Mouse (Mus musculus) limb, embryonic 14.5 days (tissue): ENCODE data around the gene Ube2ql1. TPM values are rescaled to one million over a fixed set of nuclear protein-coding genes. Genes with fewer than 3 reads are reported as not detected.

Experiments used
- ATAC-seq: fragments of 200-750 bp; cut with Nextera tagmentation; 2 replicates; pipeline ENCODE4 v1.8.0; 2017; ENCODE audit warnings: low read depth, moderate number of reproducible peaks, moderate TSS enrichment; ENCODE audit not compliant: low FRiP score
- DNase-seq: peaks from one replicate; pipeline ENCODE4 v3.0.0-alpha.2; 2015; ENCODE audit warnings: low spot score
- H3K27ac ChIP-seq: fragments of 300-500 bp; sonication (generic); replicated peaks from 2 replicates; pipeline ENCODE4 v1.5.1; 2014; ENCODE audit warnings: low read depth, mild to moderate bottlenecking, low read length, moderate library complexity, mixed read lengths
- H3K27me3 ChIP-seq: fragments of 300-500 bp; sonication (generic); 2 replicates; pipeline ENCODE4 v1.6.1; 2014; ENCODE audit warnings: low read length, mixed read lengths; ENCODE audit not compliant: control insufficient read depth, insufficient read depth
- H3K36me3 ChIP-seq: fragments of 300-500 bp; sonication (generic); 2 replicates; pipeline ENCODE4 v1.6.1; 2014; ENCODE audit warnings: mild to moderate bottlenecking, low read length, moderate library complexity, mixed read lengths; ENCODE audit not compliant: control insufficient read depth, insufficient read depth
- H3K4me1 ChIP-seq: fragments of 300-500 bp; sonication (generic); 2 replicates; pipeline ENCODE4 v1.6.1; 2014; ENCODE audit warnings: antibody characterized with exemption, low read length, mixed read lengths; ENCODE audit not compliant: control insufficient read depth, insufficient read depth
- H3K4me2 ChIP-seq: fragments of 300-500 bp; sonication (generic); replicated peaks from 2 replicates; pipeline ENCODE4 v1.6.1; 2014; ENCODE audit warnings: low read depth, mild to moderate bottlenecking, low read length, moderate library complexity; ENCODE audit not compliant: severe bottlenecking
- H3K4me3 ChIP-seq: fragments of 300-500 bp; sonication (generic); replicated peaks from 2 replicates; pipeline ENCODE4 v1.5.1; 2014; ENCODE audit warnings: low read length
- H3K9ac ChIP-seq: fragments of 300-500 bp; sonication (generic); 2 replicates; pipeline ENCODE4 v1.6.1; 2014; ENCODE audit warnings: mild to moderate bottlenecking, low read depth, low read length, moderate library complexity; ENCODE audit not compliant: severe bottlenecking
- H3K9me3 ChIP-seq: fragments of 300-500 bp; sonication (generic); 2 replicates; pipeline ENCODE4 v1.6.1; 2016; ENCODE audit warnings: low read length; ENCODE audit not compliant: control insufficient read depth
- POLR2A ChIP-seq: fragments of 200-500 bp; IDR thresholded peaks from 2 replicates; pipeline ENCODE4 v1.8.0; 2012; ENCODE audit warnings: inconsistent platforms, mild to moderate bottlenecking, moderate library complexity, borderline replicate concordance; ENCODE audit not compliant: insufficient read depth, insufficient read length; ENCODE audit errors: extremely low read depth
- WGBS: fragments of 180-500 bp; shearing (Covaris S2); extraction: QIAGEN DNeasy Blood & Tissue Kit; methylation state at CpG from one replicate; pipeline ENCODE4 v1.1.7; 2014; 5-methylcytosine and 5-hydroxymethylcytosine counted together
- polyA plus RNA-seq, 2 experiments: library from polyadenylated mRNA; depleted of rRNA in 1 of 2; stranded (reverse) in 1 of 2; unstranded in 1 of 2; fragments of >200 nt; fragmentation: Nextera tagmentation in 1 of 2; extraction: Ambion mirVana in 1 of 2; gene quantifications; 2 replicates each; pipeline versions ENCODE4 v1.2.1 to v1.2.3; 2012 to 2014

Gene Ube2ql1
- polyA plus RNA-seq, 2 experiments = 4.0 to 13.9 TPM

- H3K4me1 ChIP-seq = 0 out of 2 replicates have a peak, but pooled peaks cover 2% of the 10 kb centered on the region
- H3K4me2 ChIP-seq = peak overlapping the region; percentile 97
- no peaks in the 10 kb centered on the region for H3K36me3 ChIP-seq
- ATAC-seq = no peak
- H3K27ac ChIP-seq = no peak overlapping the region
- 10% methylated on average over 17 of the region's 19 CpGs for WGBS
- peaks cover 24% of the 10 kb centered on the region for H3K27me3 ChIP-seq
- DNase-seq = no peak
- TF ChIP-seq POLR2A = no peak
- no peaks in the 10 kb centered on the region for H3K9me3 ChIP-seq
- H3K4me3 ChIP-seq = peak overlapping the region; percentile 74
- peak overlapping the region; percentile 75 for H3K9ac ChIP-seq
These were observed 2.1 kb downstream of the Ube2ql1 start for GRCm38 (mm10) chr13:69737444-69738185.

- no peaks in the 10 kb centered on the region for H3K9me3 ChIP-seq
- ATAC-seq (no peak), DNase-seq (no peak)
- H3K36me3 ChIP-seq = no peaks in the 10 kb centered on the region
- H3K27me3 ChIP-seq = peaks cover 9% of the 10 kb centered on the region
- no peak overlapping the region for H3K4me2 ChIP-seq
- no peaks in the 10 kb centered on the region for H3K4me1 ChIP-seq
- WGBS = 83% methylated on average over 6 of the region's 6 CpGs
- no peak overlapping the region for H3K4me3 ChIP-seq
- H3K9ac ChIP-seq = no peak overlapping the region
- no peak overlapping the region for H3K27ac ChIP-seq
- TF ChIP-seq POLR2A = no peak
These were observed 7.1 kb downstream of the Ube2ql1 start for GRCm38 (mm10) chr13:69732636-69733035.

GRCm38 (mm10) chr13:69725376-69725775, 14.3 kb downstream of the Ube2ql1 start:
- DNase-seq (no peak), ATAC-seq (no peak)
- no peaks in the 10 kb centered on the region for H3K4me1 ChIP-seq
- no peak overlapping the region for H3K9ac ChIP-seq
- H3K4me2 ChIP-seq = no peak overlapping the region
- WGBS = 96% methylated on average over 3 of the region's 3 CpGs
- H3K27me3 ChIP-seq = no peaks in the 10 kb centered on the region
- no peak overlapping the region for H3K27ac ChIP-seq
- H3K4me3 ChIP-seq = no peak overlapping the region
- H3K9me3 ChIP-seq = no peaks in the 10 kb centered on the region
- H3K36me3 ChIP-seq = no peaks in the 10 kb centered on the region
- TF ChIP-seq POLR2A = no peak

- H3K27ac ChIP-seq = no peak overlapping the region
- no peak for TF ChIP-seq POLR2A
- no peak overlapping the region for H3K4me3 ChIP-seq
- no peaks in the 10 kb centered on the region for H3K36me3 ChIP-seq
- ATAC-seq (no peak), DNase-seq (no peak)
- no peak overlapping the region for H3K4me2 ChIP-seq
- WGBS = 14% methylated on average over 6 of the region's 6 CpGs
- H3K4me1 ChIP-seq = no peaks in the 10 kb centered on the region
- no peak overlapping the region for H3K9ac ChIP-seq
- H3K9me3 ChIP-seq = no peaks in the 10 kb centered on the region
- no peaks in the 10 kb centered on the region for H3K27me3 ChIP-seq
These were observed 18.5 kb downstream of the Ube2ql1 start for GRCm38 (mm10) chr13:69721141-69721540.

- H3K27me3 ChIP-seq = no peaks in the 10 kb centered on the region
- H3K4me3 ChIP-seq = no peak overlapping the region
- no peak overlapping the region for H3K9ac ChIP-seq
- H3K4me1 ChIP-seq = no peaks in the 10 kb centered on the region
- ATAC-seq = no peak
- no peak for TF ChIP-seq POLR2A
- no peak overlapping the region for H3K4me2 ChIP-seq
- no peak for DNase-seq
- H3K27ac ChIP-seq = no peak overlapping the region
- no peaks in the 10 kb centered on the region for H3K36me3 ChIP-seq
- 13% methylated on average over 11 of the region's 11 CpGs for WGBS
- H3K9me3 ChIP-seq = no peaks in the 10 kb centered on the region
These were observed 21.7 kb downstream of the Ube2ql1 start for GRCm38 (mm10) chr13:69717860-69718598.
